Comparison of ENCODE assay signal across 8 mouse cellular contexts in the genomic region with DNA sequence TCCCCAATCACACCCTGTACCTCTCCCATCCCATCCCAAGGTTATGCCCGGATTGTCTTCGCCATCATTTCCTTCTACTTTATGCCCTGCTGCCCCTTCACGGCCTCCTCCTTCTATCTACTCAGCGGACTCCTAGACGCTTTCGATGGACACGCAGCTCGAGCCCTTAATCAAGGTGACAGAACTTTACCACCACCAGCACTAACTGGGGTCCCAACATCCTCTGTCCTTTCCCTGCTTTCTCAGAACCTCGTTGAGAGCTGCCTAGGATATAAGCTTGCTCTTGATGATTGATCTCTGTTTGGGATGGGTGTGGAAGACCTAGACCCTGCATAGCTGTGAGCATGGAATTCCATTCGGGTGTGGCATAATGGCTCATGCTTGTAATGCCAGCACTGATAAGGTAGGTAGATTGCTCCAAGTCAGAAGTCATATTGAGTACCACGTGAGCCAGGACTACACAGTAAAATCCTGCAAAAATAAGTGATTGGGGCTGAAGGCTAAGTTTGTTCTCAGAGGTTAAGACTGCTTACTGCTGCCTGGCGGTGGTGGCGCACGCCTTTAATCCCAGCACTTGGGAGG. TPM values are rescaled to one million over a fixed set of nuclear protein-coding genes. Genes with fewer than 3 reads are reported as not detected.
DNase-seq lines count a peak whose midpoint lies in the region; TF ChIP-seq lines count a peak whose summit lies in the region.
"Had no signal": no experiment of that assay in that cellular context is flagged by ENCODE, and none has a peak within 500 bp of the region (broad histone marks: within the 10 kb centered on the region; RNA-seq: fewer than 3 reads in every experiment).

No protein-coding gene starts in this region.

- H3K4me3 ChIP-seq in thymus, adult 2 months (ENCODE audit: control insufficient read depth, insufficient read depth, low read length): peak overlapping the region; percentile 99
- peak overlapping the region; percentile 98 for H3K4me3 ChIP-seq in embryonic fibroblast, embryonic 13.5 days (ENCODE audit: insufficient read depth, low read length)

- no peak for DNase-seq in thymus, adult 2 months
- no peak for DNase-seq in thymus, postnatal 25 days
- DNase-seq in large intestine, adult 2 months (ENCODE audit: low read depth, low spot score): peak; percentile 67
- peak; percentile 27 for DNase-seq in naive thymus-derived CD4-positive, alpha-beta T cell, adult 2 months (ENCODE audit: low read depth)
- no peak for DNase-seq in cerebellum, adult 11 months
- DNase-seq in layer of hippocampus, postnatal 14 days (ENCODE audit: low spot score in 2 of 2): no peak

- no peak for TF ChIP-seq CTCF in thymus, adult 2 months (IDR thresholded peaks at IDR 0.05; ENCODE audit: borderline replicate concordance, control insufficient read depth, extremely low read depth, insufficient read depth, low read length, poor library complexity)
- TF ChIP-seq CTCF in embryonic fibroblast, embryonic 13.5 days (IDR thresholded peaks at IDR 0.05; ENCODE audit: borderline replicate concordance, insufficient read depth, low read length): no peak

- H3K27ac ChIP-seq in thymus, adult 2 months (ENCODE audit: control insufficient read depth, insufficient read depth, low read length): peak overlapping the region; percentile 83; the same call in 1 of the 2 replicates
- H3K27ac ChIP-seq in embryonic fibroblast, embryonic 13.5 days (ENCODE audit: insufficient read depth, low read length): 0 out of 2 replicates have a peak overlapping the region, but pooled peaks have one; percentile 24

- TF ChIP-seq POLR2A in thymus, adult 2 months (IDR thresholded peaks at IDR 0.05; ENCODE audit: control insufficient read depth, extremely low read depth, insufficient read depth, low read length, poor library complexity): no peak
- 0 out of 2 replicates have a peak, but pooled peaks have one; percentile 10 for TF ChIP-seq POLR2A in embryonic fibroblast, embryonic 13.5 days (IDR thresholded peaks at IDR 0.05; ENCODE audit: low read depth, low read length)

- WGBS in thymus, adult 2 months: 29% methylated on average over 14 of the region's 14 CpGs
- 12% methylated on average over 14 of the region's 14 CpGs for WGBS in large intestine, adult 2 months

- H3K4me1 ChIP-seq in thymus, adult 2 months (replicated peaks; ENCODE audit: control insufficient read depth, insufficient read depth, low read length): peaks cover 22% of the 10 kb centered on the region
- no peaks in the 10 kb centered on the region for H3K4me1 ChIP-seq in embryonic fibroblast, embryonic 13.5 days (ENCODE audit: control insufficient read depth, insufficient read depth, low read length)

- H3K36me3 ChIP-seq in thymus, adult 2 months (ENCODE audit: control insufficient read depth, insufficient read depth, low read length): peaks cover 23% of the 10 kb centered on the region

- H3K27me3 ChIP-seq in thymus, adult 2 months (ENCODE audit: control insufficient read depth, insufficient read depth, low read length): no peaks in the 10 kb centered on the region

RNA-seq across cellular contexts. Expression of gene Cdiptos, which starts 1.1 kb away (rescaled TPM):
- polyA plus RNA-seq in thymus, adult 2 months (2012; rRNA removed): 0.34 and 1.0 TPM in 2 replicates
- polyA plus RNA-seq in embryonic fibroblast, embryonic 13.5 days (2011; ENCODE audit: insufficient read length, low read depth, missing spikeins): 1.7 TPM in 1 of 2 replicates, not detected in the other
- polyA plus RNA-seq in large intestine, adult 2 months (2012; rRNA removed): 0.80 and 1.1 TPM in 2 replicates
- under 1 TPM; 0.30 to 0.79 TPM for total RNA-seq in layer of hippocampus, postnatal 14 days (2021)

RNA-seq across cellular contexts. Expression of gene Cdipt, which starts 1.3 kb away (rescaled TPM):
- polyA plus RNA-seq in thymus, adult 2 months (2012; rRNA removed): 280 and 294 TPM in 2 replicates
- polyA plus RNA-seq in embryonic fibroblast, embryonic 13.5 days (2011; ENCODE audit: insufficient read length, low read depth, missing spikeins): 134 and 139 TPM in 2 replicates
- polyA plus RNA-seq in large intestine, adult 2 months (2012; rRNA removed): 324 and 348 TPM in 2 replicates
- 100 to 1,000 TPM; 159 to 165 TPM for total RNA-seq in layer of hippocampus, postnatal 14 days (2021)

RNA-seq across cellular contexts. Expression of gene Sez6l2, which starts 26.6 kb away (rescaled TPM):
- polyA plus RNA-seq in thymus, adult 2 months (2012; rRNA removed): 2.9 and 3.7 TPM in 2 replicates
- polyA plus RNA-seq in embryonic fibroblast, embryonic 13.5 days (2011; ENCODE audit: insufficient read length, low read depth, missing spikeins): not detected in 2 replicates
- 2.9 and 3.4 TPM in 2 replicates for polyA plus RNA-seq in large intestine, adult 2 months (2012; rRNA removed)
- total RNA-seq in layer of hippocampus, postnatal 14 days (2021): 100 to 1,000 TPM; 316 to 335 TPM

RNA-seq across cellular contexts. Expression of gene Asphd1, which starts 27.6 kb away (rescaled TPM):
- polyA plus RNA-seq in thymus, adult 2 months (2012; rRNA removed): 0.33 and 0.35 TPM in 2 replicates
- polyA plus RNA-seq in embryonic fibroblast, embryonic 13.5 days (2011; ENCODE audit: insufficient read length, low read depth, missing spikeins): 0.30 TPM in 1 of 2 replicates, not detected in the other
- 0.43 and 0.45 TPM in 2 replicates for polyA plus RNA-seq in large intestine, adult 2 months (2012; rRNA removed)
- total RNA-seq in layer of hippocampus, postnatal 14 days (2021): 10 to 100 TPM; 35.2 to 38.6 TPM
- total RNA-seq: heart, adult 18-20 months had no signal

RNA-seq across cellular contexts. Expression of gene Mvp, which starts 37.5 kb away (rescaled TPM):
- 42.5 and 64.9 TPM in 2 replicates for polyA plus RNA-seq in thymus, adult 2 months (2012; rRNA removed)
- 32.2 and 47.6 TPM in 2 replicates for polyA plus RNA-seq in embryonic fibroblast, embryonic 13.5 days (2011; ENCODE audit: insufficient read length, low read depth, missing spikeins)
- polyA plus RNA-seq in large intestine, adult 2 months (2012; rRNA removed): 185 and 289 TPM in 2 replicates
- 1 to 10 TPM; 5.8 to 6.3 TPM for total RNA-seq in layer of hippocampus, postnatal 14 days (2021)

Comparison
In these comparisons a context has a peak if more than half of its experiments do, and no peak if none do; other contexts are left out.
1. DNase-seq: peak in large intestine, adult 2 months (single experiment) and naive thymus-derived CD4-positive, alpha-beta T cell, adult 2 months (single experiment); none in thymus, adult 2 months (single experiment), thymus, postnatal 25 days (single experiment), cerebellum, adult 11 months (single experiment) and layer of hippocampus, postnatal 14 days (0 of 2).